Mouse (Mus musculus) stomach, embryonic 16.5 days (tissue): ENCODE measurements around the gene Slc8a3. TPM values are rescaled to one million over a fixed set of nuclear protein-coding genes. Genes with fewer than 3 reads are reported as not detected.
A peak's percentile ranks its signal among the peaks of the same experiment; 100 is the strongest.

Source experiments
- ATAC-seq: fragments of 200-750 bp; cut with Nextera tagmentation; 2 replicates; pipeline ENCODE4 v1.8.0; 2017; ENCODE audit warnings: moderate number of reproducible peaks, moderate TSS enrichment; ENCODE audit not compliant: insufficient read depth, low FRiP score
- H3K27ac ChIP-seq: fragments of 300-500 bp; sonication (generic); 2 replicates; pipeline ENCODE4 v1.5.1; 2014; ENCODE audit warnings: low read length
- H3K27me3 ChIP-seq: fragments of 300-500 bp; sonication (generic); 2 replicates; pipeline ENCODE4 v1.6.1; 2014; ENCODE audit warnings: low read length, control low read depth, mixed read lengths; ENCODE audit not compliant: control insufficient read depth, insufficient read depth
- H3K36me3 ChIP-seq: fragments of 300-500 bp; sonication (generic); 2 replicates; pipeline ENCODE4 v1.6.1; 2014; ENCODE audit warnings: low read length; ENCODE audit not compliant: control insufficient read depth, insufficient read depth
- H3K4me1 ChIP-seq: fragments of 300-500 bp; sonication (generic); 2 replicates; pipeline ENCODE4 v1.6.1; 2014; ENCODE audit warnings: low read length, control low read depth, mixed read lengths; ENCODE audit not compliant: control insufficient read depth, insufficient read depth
- H3K4me2 ChIP-seq: fragments of 300-500 bp; sonication (generic); 2 replicates; pipeline ENCODE4 v1.6.1; 2014; ENCODE audit warnings: low read depth, low read length, mixed read lengths
- H3K4me3 ChIP-seq: fragments of 300-500 bp; sonication (generic); replicated peaks from 2 replicates; pipeline ENCODE4 v1.5.1; 2014; ENCODE audit warnings: mild to moderate bottlenecking, low read length
- H3K9ac ChIP-seq: fragments of 300-500 bp; sonication (generic); 2 replicates; pipeline ENCODE4 v1.6.1; 2014; ENCODE audit warnings: low read length
- H3K9me3 ChIP-seq: fragments of 300-500 bp; sonication (generic); replicated peaks from 2 replicates; pipeline ENCODE4 v1.6.1; 2016; ENCODE audit warnings: low read length, control low read depth; ENCODE audit not compliant: control insufficient read depth
- WGBS: fragments of 180-500 bp; shearing (Covaris S2); extraction: QIAGEN DNeasy Blood & Tissue Kit; methylation state at CpG from one replicate; pipeline ENCODE4 v1.1.7; 2014; 5-methylcytosine and 5-hydroxymethylcytosine counted together
- polyA plus RNA-seq: library from polyadenylated mRNA; unstranded; fragments of >200 nt; fragmentation: Nextera tagmentation; extraction: Ambion mirVana; gene quantifications from 2 replicates; pipeline ENCODE4 v1.2.1, GENCODE M21; 2015

The Slc8a3 gene
- polyA plus RNA-seq, 1 experiment from 2014 or later = 0.53 TPM

- no peaks in the 10 kb centered on the region for H3K27me3 ChIP-seq
- H3K4me2 ChIP-seq = no peak overlapping the region
- no peaks in the 10 kb centered on the region for H3K36me3 ChIP-seq
- WGBS = 64% methylated on average over 5 of the region's 5 CpGs
- ATAC-seq = no peak
- no peak overlapping the region for H3K27ac ChIP-seq
- no peak overlapping the region for H3K9ac ChIP-seq
- H3K9me3 ChIP-seq = no peaks in the 10 kb centered on the region
- no peak overlapping the region for H3K4me3 ChIP-seq
- H3K4me1 ChIP-seq = no peaks in the 10 kb centered on the region
Measured at GRCm38 (mm10) chr12:81197468-81198075, 135.4 kb downstream of the Slc8a3 start.

GRCm38 (mm10) chr12:81193968-81194367 lies 139.0 kb downstream of the Slc8a3 start:
- Histone ChIP-seq H3K9me3 (no peaks in the 10 kb centered on the region), H3K27me3 (no peaks in the 10 kb centered on the region), H3K36me3 (no peaks in the 10 kb centered on the region), H3K4me3 (no peak overlapping the region), H3K4me1 (no peaks in the 10 kb centered on the region), H3K4me2 (no peak overlapping the region), H3K27ac (no peak overlapping the region), H3K9ac (no peak overlapping the region)
- ATAC-seq = no peak
- WGBS = 74% methylated on average over 2 of the region's 2 CpGs

GRCm38 (mm10) chr12:81189636-81190035 lies 143.3 kb downstream of the Slc8a3 start:
- H3K36me3 ChIP-seq = no peaks in the 10 kb centered on the region
- 83% methylated on average over 1 of the region's 1 CpGs for WGBS
- H3K9ac ChIP-seq = no peak overlapping the region
- ATAC-seq = no peak
- H3K4me1 ChIP-seq = no peaks in the 10 kb centered on the region
- H3K27ac ChIP-seq = no peak overlapping the region
- no peak overlapping the region for H3K4me3 ChIP-seq
- no peaks in the 10 kb centered on the region for H3K9me3 ChIP-seq
- no peaks in the 10 kb centered on the region for H3K27me3 ChIP-seq
- H3K4me2 ChIP-seq = no peak overlapping the region

- no peaks in the 10 kb centered on the region for H3K9me3 ChIP-seq
Measured at GRCm38 (mm10) chr12:81188996-81189395, 144.0 kb downstream of the Slc8a3 start.

GRCm38 (mm10) chr12:81188423-81188822 lies 144.6 kb downstream of the Slc8a3 start:
- H3K4me2 ChIP-seq = no peak overlapping the region
- 66% methylated on average over 3 of the region's 3 CpGs for WGBS
- H3K4me1 ChIP-seq = no peaks in the 10 kb centered on the region
- ATAC-seq = no peak
- no peaks in the 10 kb centered on the region for H3K36me3 ChIP-seq
- no peaks in the 10 kb centered on the region for H3K9me3 ChIP-seq
- no peak overlapping the region for H3K27ac ChIP-seq
- no peak overlapping the region for H3K4me3 ChIP-seq
- no peak overlapping the region for H3K9ac ChIP-seq
- no peaks in the 10 kb centered on the region for H3K27me3 ChIP-seq

More at GRCm38 (mm10) chr12:81188996-81189395, 144.0 kb downstream of the Slc8a3 start:
- H3K4me3 ChIP-seq = no peak overlapping the region
- no peak overlapping the region for H3K4me2 ChIP-seq
- 84% methylated on average over 4 of the region's 4 CpGs for WGBS
- no peak overlapping the region for H3K9ac ChIP-seq
- H3K27ac ChIP-seq = no peak overlapping the region
- no peaks in the 10 kb centered on the region for H3K4me1 ChIP-seq
- H3K27me3 ChIP-seq = no peaks in the 10 kb centered on the region
- no peak for ATAC-seq
- no peaks in the 10 kb centered on the region for H3K36me3 ChIP-seq

- ATAC-seq = no peak
Measured at GRCm38 (mm10) chr12:81186668-81187067, 146.3 kb downstream of the Slc8a3 start.

GRCm38 (mm10) chr12:81186081-81186480 lies 146.9 kb downstream of the Slc8a3 start:
- H3K9ac ChIP-seq = no peak overlapping the region
- no peak overlapping the region for H3K4me2 ChIP-seq
- 87% methylated on average over 4 of the region's 4 CpGs for WGBS
- no peak overlapping the region for H3K27ac ChIP-seq
- ATAC-seq = no peak
- H3K27me3 ChIP-seq = no peaks in the 10 kb centered on the region
- no peaks in the 10 kb centered on the region for H3K4me1 ChIP-seq
- H3K4me3 ChIP-seq = no peak overlapping the region
- no peaks in the 10 kb centered on the region for H3K36me3 ChIP-seq
- no peaks in the 10 kb centered on the region for H3K9me3 ChIP-seq

More at GRCm38 (mm10) chr12:81186668-81187067, 146.3 kb downstream of the Slc8a3 start:
- Histone ChIP-seq H3K9ac (no peak overlapping the region), H3K4me2 (no peak overlapping the region), H3K4me3 (no peak overlapping the region), H3K9me3 (no peaks in the 10 kb centered on the region), H3K36me3 (no peaks in the 10 kb centered on the region), H3K27ac (no peak overlapping the region), H3K27me3 (no peaks in the 10 kb centered on the region), H3K4me1 (no peaks in the 10 kb centered on the region)
- 69% methylated on average over 3 of the region's 3 CpGs for WGBS

GRCm38 (mm10) chr12:81184967-81185366 lies 148.0 kb downstream of the Slc8a3 start:
- no peak overlapping the region for H3K4me2 ChIP-seq
- H3K27ac ChIP-seq = no peak overlapping the region
- whole genome bisulfite sequencing = 84% methylated on average over 2 of the region's 2 CpGs
- no peak for ATAC-seq
- H3K4me3 ChIP-seq = no peak overlapping the region
- no peak overlapping the region for H3K9ac ChIP-seq
- H3K9me3 ChIP-seq = no peaks in the 10 kb centered on the region
- no peaks in the 10 kb centered on the region for H3K27me3 ChIP-seq
- H3K4me1 ChIP-seq = no peaks in the 10 kb centered on the region
- no peaks in the 10 kb centered on the region for H3K36me3 ChIP-seq

- Histone ChIP-seq H3K4me1 (no peaks in the 10 kb centered on the region), H3K27me3 (no peaks in the 10 kb centered on the region), H3K9ac (no peak overlapping the region), H3K4me2 (no peak overlapping the region), H3K9me3 (no peaks in the 10 kb centered on the region), H3K4me3 (no peak overlapping the region), H3K27ac (no peak overlapping the region), H3K36me3 (no peaks in the 10 kb centered on the region)
- ATAC-seq = 0 out of 2 replicates have a peak, but pooled peaks have one; percentile 25
- WGBS = 62% methylated on average over 3 of the region's 3 CpGs
Measured at GRCm38 (mm10) chr12:81182073-81182472, 150.9 kb downstream of the Slc8a3 start.
